Mouse (Mus musculus) C2C12 (cell line): ENCODE results near the gene Ryr3. TPM values are rescaled to one million over a fixed set of nuclear protein-coding genes. Genes with fewer than 3 reads are reported as not detected.

Source experiments
- H3K27me3 ChIP-seq: one replicate; pipeline ENCODE4 v1.6.1; 2011; ENCODE audit not compliant: control insufficient read depth, insufficient read depth, insufficient read length
- H3K36me3 ChIP-seq: one replicate; pipeline ENCODE4 v1.6.1; 2011; ENCODE audit not compliant: control insufficient read depth, insufficient read depth
- H3K4me3 ChIP-seq: one replicate; pipeline ENCODE4 v1.5.1; 2011; ENCODE audit warnings: mild to moderate bottlenecking, control low read depth; ENCODE audit not compliant: poor library complexity, insufficient read depth, severe bottlenecking
- H3K79me2 ChIP-seq: one replicate; pipeline ENCODE4 v1.6.1; 2011; ENCODE audit not compliant: control insufficient read depth, insufficient read depth
- H3K79me3 ChIP-seq: one replicate; pipeline ENCODE4 v1.6.1; 2011; ENCODE audit warnings: low read depth, control low read depth
- H3ac ChIP-seq: one replicate; pipeline ENCODE3; 2011; ENCODE audit warnings: low read depth; ENCODE audit not compliant: control insufficient read depth, insufficient read length
- CEBPB ChIP-seq: IDR thresholded peaks from one replicate; pipeline ENCODE4 v1.6.1; 2011; ENCODE audit warnings: low read depth, mild to moderate bottlenecking, control low read depth, moderate library complexity
- CTCF ChIP-seq: IDR thresholded peaks from one replicate; pipeline ENCODE4 v1.5.1; 2011; ENCODE audit not compliant: control insufficient read depth, insufficient read depth, insufficient read length
- FOSL1 ChIP-seq: IDR thresholded peaks from one replicate; pipeline ENCODE4 v1.8.0; 2011; ENCODE audit warnings: mild to moderate bottlenecking, low read length; ENCODE audit not compliant: poor library complexity, insufficient read depth, severe bottlenecking
- MAX ChIP-seq: IDR thresholded peaks from one replicate; pipeline ENCODE4 v1.6.1; 2011; ENCODE audit warnings: mild to moderate bottlenecking, control low read depth
- MYOD1 ChIP-seq: IDR thresholded peaks from one replicate; pipeline ENCODE4 v1.6.1; 2011; ENCODE audit warnings: low read depth; ENCODE audit not compliant: control insufficient read depth, insufficient read length
- MYOG ChIP-seq: IDR thresholded peaks from one replicate; pipeline ENCODE4 v1.6.1; 2011; ENCODE audit not compliant: control insufficient read depth, insufficient read length; ENCODE audit errors: extremely low read depth
- USF1 ChIP-seq: IDR thresholded peaks from one replicate; pipeline ENCODE4 v1.6.1; 2011; ENCODE audit warnings: low read depth, mild to moderate bottlenecking, control low read depth, moderate library complexity
- polyA plus RNA-seq: library from polyadenylated mRNA; unstranded; fragments of >200 nt; fragmentation: generic; extraction: Trizol; gene quantifications from one replicate; pipeline ENCODE4 v1.2.1, GENCODE M21; 2012; ENCODE audit warnings: missing spikeins

Ryr3 gene
- polyA plus RNA-seq, 1 experiment = 1.6 TPM

GRCm38 (mm10) chr2:112806015-112806414 lies 410.9 kb downstream of the Ryr3 start:
- no peaks in the 10 kb centered on the region for H3K36me3 ChIP-seq
- H3K27me3 ChIP-seq = no peaks in the 10 kb centered on the region
- TF ChIP-seq MAX (no peak), FOSL1 (no peak), CEBPB (no peak), CTCF (no peak), MYOD1 (no peak)
- H3ac ChIP-seq = no peak overlapping the region
- H3K79me2 ChIP-seq = no peaks in the 10 kb centered on the region
- no peaks in the 10 kb centered on the region for H3K79me3 ChIP-seq
- no peak overlapping the region for H3K4me3 ChIP-seq

GRCm38 (mm10) chr2:112799995-112800353 lies 416.9 kb downstream of the Ryr3 start:
- no peaks in the 10 kb centered on the region for H3K79me2 ChIP-seq
- no peaks in the 10 kb centered on the region for H3K36me3 ChIP-seq
- TF ChIP-seq CEBPB (no peak), FOSL1 (no peak), MYOG (no peak), MYOD1 (no peak), MAX (no peak), CTCF (no peak), USF1 (no peak)
- no peaks in the 10 kb centered on the region for H3K79me3 ChIP-seq
- no peaks in the 10 kb centered on the region for H3K27me3 ChIP-seq
- no peak overlapping the region for H3K4me3 ChIP-seq
- no peak overlapping the region for H3ac ChIP-seq

GRCm38 (mm10) chr2:112799351-112799994 lies 417.4 kb downstream of the Ryr3 start:
- no peaks in the 10 kb centered on the region for H3K79me2 ChIP-seq
- no peaks in the 10 kb centered on the region for H3K79me3 ChIP-seq
- no peak overlapping the region for H3K4me3 ChIP-seq
- no peaks in the 10 kb centered on the region for H3K27me3 ChIP-seq
- H3ac ChIP-seq = no peak overlapping the region
- TF ChIP-seq USF1 (no peak), MYOD1 (no peak), CTCF (no peak), MYOG (no peak), MAX (no peak), FOSL1 (no peak), CEBPB (no peak)
- no peaks in the 10 kb centered on the region for H3K36me3 ChIP-seq

DNA sequence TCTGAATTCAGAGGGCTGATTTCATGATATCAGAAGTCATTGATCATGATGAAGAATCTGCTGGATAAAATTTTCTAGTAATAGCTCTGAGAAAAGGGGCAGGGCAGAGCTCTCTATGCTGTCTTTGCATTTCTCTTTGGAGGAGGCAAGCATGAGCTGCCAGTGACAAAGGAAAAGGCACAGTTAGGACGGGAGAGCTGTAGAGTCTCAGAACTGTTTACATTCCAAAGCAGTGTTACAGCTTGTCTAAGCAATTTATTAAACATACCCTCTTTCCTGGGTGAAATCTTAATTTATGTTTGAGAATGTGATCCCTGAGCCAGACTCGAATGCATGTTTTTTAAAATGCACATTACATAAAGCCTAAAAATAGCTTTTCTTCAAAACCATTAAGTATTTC lies 435.3 kb downstream of the Ryr3 start:
- no peak overlapping the region for H3K4me3 ChIP-seq
- H3K79me3 ChIP-seq = no peaks in the 10 kb centered on the region
- no peaks in the 10 kb centered on the region for H3K36me3 ChIP-seq
- H3K27me3 ChIP-seq = no peaks in the 10 kb centered on the region
- no peak overlapping the region for H3ac ChIP-seq
- no peak for TF ChIP-seq FOSL1
- TF ChIP-seq CTCF = no peak
- TF ChIP-seq MYOD1 = no peak
- no peak for TF ChIP-seq USF1
- TF ChIP-seq MAX = no peak
- TF ChIP-seq MYOG = no peak
- no peak for TF ChIP-seq CEBPB
- H3K79me2 ChIP-seq = no peaks in the 10 kb centered on the region

DNA sequence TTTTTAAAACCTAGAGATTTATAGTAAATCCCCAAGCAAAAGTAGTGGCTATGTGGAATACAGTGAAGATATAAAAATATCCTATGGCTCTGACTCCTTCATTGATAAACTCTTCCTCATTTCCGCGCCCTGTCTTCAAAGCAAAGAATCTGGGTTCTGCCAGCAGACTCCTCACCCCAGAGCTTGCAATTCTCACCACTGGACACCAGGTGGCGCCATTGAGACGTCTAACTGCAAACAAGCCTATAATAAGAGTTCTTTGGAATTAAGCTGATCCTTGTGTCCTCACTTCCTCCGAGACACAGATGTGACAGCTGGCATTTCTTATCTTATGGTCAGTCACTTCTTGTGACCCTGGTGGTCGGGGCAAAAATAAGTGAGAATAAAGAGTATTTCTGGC lies 442.1 kb downstream of the Ryr3 start:
- Histone ChIP-seq H3ac (no peak overlapping the region), H3K79me2 (no peaks in the 10 kb centered on the region), H3K79me3 (no peaks in the 10 kb centered on the region), H3K4me3 (no peak overlapping the region), H3K27me3 (no peaks in the 10 kb centered on the region), H3K36me3 (no peaks in the 10 kb centered on the region)
- TF ChIP-seq CEBPB (no peak), USF1 (no peak), MYOG (no peak), MAX (no peak), FOSL1 (no peak), CTCF (no peak), MYOD1 (no peak)

- Histone ChIP-seq H3K4me3 (no peak overlapping the region), H3K27me3 (no peaks in the 10 kb centered on the region), H3K36me3 (no peaks in the 10 kb centered on the region), H3K79me3 (no peaks in the 10 kb centered on the region), H3ac (no peak overlapping the region), H3K79me2 (no peaks in the 10 kb centered on the region)
- TF ChIP-seq MAX (no peak), MYOG (no peak), CEBPB (no peak), MYOD1 (no peak), USF1 (no peak), FOSL1 (no peak), CTCF (no peak)
Measured at GRCm38 (mm10) chr2:112767665-112768064, 449.2 kb downstream of the Ryr3 start.
